Mouse (Mus musculus): ENCODE results near the gene Adpgk.

DNA sequence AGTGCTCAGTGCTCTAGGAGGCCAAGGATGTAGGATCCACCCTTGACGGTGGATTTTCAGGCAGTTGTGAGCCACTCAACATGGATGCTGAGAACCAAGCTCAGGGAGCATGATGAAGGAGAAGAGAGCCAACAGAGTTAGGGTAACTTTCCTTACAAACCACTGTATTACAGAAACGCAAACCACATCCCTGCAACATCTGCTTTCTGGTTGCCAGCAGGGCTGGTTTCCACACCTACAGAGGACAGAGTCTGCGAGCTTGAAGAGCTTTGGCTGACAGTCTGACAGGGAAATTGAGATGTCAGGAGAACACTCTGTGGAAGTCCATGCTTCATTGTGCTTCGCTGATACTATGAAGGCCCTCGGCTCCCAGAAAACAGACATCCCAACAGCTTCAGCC, 3.3 kb upstream of the Adpgk start:
- TF ChIP-seq CTCF (IDR thresholded peaks at IDR 0.05; ENCODE audit: low read depth) (no peak), EP300 (IDR thresholded peaks at IDR 0.05; ENCODE audit: low read depth) (no peak)
